Mouse (Mus musculus) G1E (cell line): ENCODE results near the gene Dclre1a.
"Not testable (repeated sequence)": the region's sequence is repeated elsewhere in the genome, so short reads cannot be mapped to it uniquely, and the experiment has no call there.

ENCODE experiments used
- CTCF ChIP-seq: IDR thresholded peaks from 2 replicates; pipeline ENCODE4 v1.5.1; 2012; ENCODE audit warnings: low read depth, low read length, inconsistent platforms, mixed read lengths
- GATA2 ChIP-seq: IDR thresholded peaks from 2 replicates; pipeline ENCODE4 v1.6.1; 2012; ENCODE audit warnings: low read depth, low read length, inconsistent platforms, borderline replicate concordance

GRCm38 (mm10) chr19:56503525-56503924 lies 44.5 kb downstream of the Dclre1a start:
- not testable (repeated sequence) for TF ChIP-seq CTCF, GATA2
